Mouse (Mus musculus) lung, embryonic 15.5 days (tissue): ENCODE data around the gene 5830473C10Rik. TPM values are rescaled to one million over a fixed set of nuclear protein-coding genes. Genes with fewer than 3 reads are reported as not detected.

Experiments
- ATAC-seq: fragments of 200-750 bp; cut with Nextera tagmentation; 2 replicates; pipeline ENCODE4 v1.8.0; 2017; ENCODE audit warnings: moderate number of reproducible peaks, borderline replicate concordance; ENCODE audit not compliant: low FRiP score, low TSS enrichment; ENCODE audit errors: extremely low read depth
- H3K27ac ChIP-seq: fragments of 300-500 bp; sonication (generic); 2 replicates; pipeline ENCODE4 v1.5.1; 2015; ENCODE audit warnings: moderate library complexity, mild to moderate bottlenecking, inconsistent platforms
- H3K27me3 ChIP-seq: fragments of 300-500 bp; sonication (generic); 2 replicates; pipeline ENCODE4 v1.6.1; 2015; ENCODE audit warnings: inconsistent platforms
- H3K36me3 ChIP-seq: fragments of 300-500 bp; sonication (generic); 2 replicates; pipeline ENCODE4 v1.6.1; 2015; ENCODE audit warnings: inconsistent platforms
- H3K4me1 ChIP-seq: fragments of 300-500 bp; sonication (generic); 2 replicates; pipeline ENCODE4 v1.6.1; 2015; ENCODE audit warnings: inconsistent platforms
- H3K4me2 ChIP-seq: fragments of 300-500 bp; sonication (generic); 2 replicates; pipeline ENCODE4 v1.6.1; 2015; ENCODE audit warnings: inconsistent platforms, mild to moderate bottlenecking, moderate library complexity
- H3K4me3 ChIP-seq: fragments of 300-500 bp; sonication (generic); 2 replicates; pipeline ENCODE4 v1.5.1; 2015; ENCODE audit warnings: mild to moderate bottlenecking, inconsistent platforms
- H3K9ac ChIP-seq: fragments of 300-500 bp; sonication (generic); 2 replicates; pipeline ENCODE4 v1.6.1; 2015; ENCODE audit warnings: inconsistent platforms
- H3K9me3 ChIP-seq: fragments of 300-500 bp; sonication (generic); 2 replicates; pipeline ENCODE4 v1.6.1; 2016; ENCODE audit warnings: inconsistent platforms
- WGBS: fragments of 180-500 bp; shearing (Covaris S2); methylation state at CpG from one replicate; pipeline ENCODE4 v1.1.7; 2015; 5-methylcytosine and 5-hydroxymethylcytosine counted together
- polyA plus RNA-seq: library from polyadenylated mRNA; unstranded; fragments of >200 nt; fragmentation: Nextera tagmentation; extraction: Ambion mirVana; gene quantifications from 2 replicates; pipeline ENCODE4 v1.2.1, GENCODE M21; 2015

Gene 5830473C10Rik
- polyA plus RNA-seq, 1 experiment from 2014 or later = 0.09 TPM

GRCm38 (mm10) chr5:90628011-90628410 lies 67.1 kb downstream of the 5830473C10Rik start:
- H3K27ac ChIP-seq = no peak overlapping the region
- no peaks in the 10 kb centered on the region for H3K9me3 ChIP-seq
- no peaks in the 10 kb centered on the region for H3K36me3 ChIP-seq
- no peak for ATAC-seq
- H3K4me1 ChIP-seq = no peaks in the 10 kb centered on the region
- H3K9ac ChIP-seq = no peak overlapping the region
- H3K4me2 ChIP-seq = no peak overlapping the region
- 71% methylated on average over 3 of the region's 3 CpGs for WGBS
- no peak overlapping the region for H3K4me3 ChIP-seq
- H3K27me3 ChIP-seq = no peaks in the 10 kb centered on the region

DNA sequence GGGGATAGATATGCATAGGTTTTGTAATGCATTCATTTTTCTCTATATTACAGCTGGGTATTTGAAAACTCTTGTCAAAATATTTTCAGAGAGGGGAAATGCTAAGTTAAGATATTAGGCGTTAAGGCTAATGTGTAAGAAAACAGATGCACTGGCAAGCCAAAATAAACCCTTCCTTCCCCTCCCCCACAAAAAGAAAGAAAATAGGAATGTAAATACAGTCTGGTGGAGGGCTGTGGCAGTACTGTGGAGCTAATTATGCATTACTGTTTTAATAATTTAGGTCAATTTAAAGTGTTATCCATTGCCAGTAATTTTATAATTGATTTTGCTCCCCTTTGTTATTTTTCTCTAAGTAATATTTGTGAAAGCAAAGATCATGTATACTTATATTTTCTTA lies 67.6 kb downstream of the 5830473C10Rik start:
- Histone ChIP-seq H3K9ac (no peak overlapping the region), H3K36me3 (no peaks in the 10 kb centered on the region), H3K27ac (no peak overlapping the region), H3K27me3 (no peaks in the 10 kb centered on the region), H3K4me1 (no peaks in the 10 kb centered on the region), H3K9me3 (no peaks in the 10 kb centered on the region), H3K4me2 (no peak overlapping the region), H3K4me3 (no peak overlapping the region)
- 44% methylated on average over 1 of the region's 1 CpGs for WGBS
- ATAC-seq = no peak

DNA sequence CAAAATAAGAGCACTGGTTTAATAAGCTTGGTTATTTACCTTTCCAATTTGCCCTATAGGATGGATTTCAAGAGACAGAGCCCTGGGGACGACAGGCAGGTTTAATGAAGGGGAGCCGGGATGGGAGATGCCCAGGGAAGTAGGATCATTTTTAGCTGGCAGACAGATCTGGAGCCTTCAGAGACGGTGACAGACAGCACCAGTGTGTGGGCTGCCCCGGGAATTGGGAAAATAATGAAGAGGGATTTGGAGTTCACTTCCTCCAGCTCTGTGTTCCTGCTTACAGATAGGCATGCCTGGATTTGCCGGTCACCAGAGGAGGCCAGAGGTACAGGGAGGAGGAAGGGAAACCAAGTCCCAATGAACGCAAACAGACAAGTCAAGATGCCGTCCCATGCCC lies 74.0 kb downstream of the 5830473C10Rik start:
- no peak overlapping the region for H3K9ac ChIP-seq
- no peaks in the 10 kb centered on the region for H3K27me3 ChIP-seq
- no peaks in the 10 kb centered on the region for H3K9me3 ChIP-seq
- no peak overlapping the region for H3K4me2 ChIP-seq
- ATAC-seq = no peak
- WGBS = 79% methylated on average over 7 of the region's 7 CpGs
- no peaks in the 10 kb centered on the region for H3K4me1 ChIP-seq
- H3K36me3 ChIP-seq = no peaks in the 10 kb centered on the region
- no peak overlapping the region for H3K4me3 ChIP-seq
- no peak overlapping the region for H3K27ac ChIP-seq

DNA sequence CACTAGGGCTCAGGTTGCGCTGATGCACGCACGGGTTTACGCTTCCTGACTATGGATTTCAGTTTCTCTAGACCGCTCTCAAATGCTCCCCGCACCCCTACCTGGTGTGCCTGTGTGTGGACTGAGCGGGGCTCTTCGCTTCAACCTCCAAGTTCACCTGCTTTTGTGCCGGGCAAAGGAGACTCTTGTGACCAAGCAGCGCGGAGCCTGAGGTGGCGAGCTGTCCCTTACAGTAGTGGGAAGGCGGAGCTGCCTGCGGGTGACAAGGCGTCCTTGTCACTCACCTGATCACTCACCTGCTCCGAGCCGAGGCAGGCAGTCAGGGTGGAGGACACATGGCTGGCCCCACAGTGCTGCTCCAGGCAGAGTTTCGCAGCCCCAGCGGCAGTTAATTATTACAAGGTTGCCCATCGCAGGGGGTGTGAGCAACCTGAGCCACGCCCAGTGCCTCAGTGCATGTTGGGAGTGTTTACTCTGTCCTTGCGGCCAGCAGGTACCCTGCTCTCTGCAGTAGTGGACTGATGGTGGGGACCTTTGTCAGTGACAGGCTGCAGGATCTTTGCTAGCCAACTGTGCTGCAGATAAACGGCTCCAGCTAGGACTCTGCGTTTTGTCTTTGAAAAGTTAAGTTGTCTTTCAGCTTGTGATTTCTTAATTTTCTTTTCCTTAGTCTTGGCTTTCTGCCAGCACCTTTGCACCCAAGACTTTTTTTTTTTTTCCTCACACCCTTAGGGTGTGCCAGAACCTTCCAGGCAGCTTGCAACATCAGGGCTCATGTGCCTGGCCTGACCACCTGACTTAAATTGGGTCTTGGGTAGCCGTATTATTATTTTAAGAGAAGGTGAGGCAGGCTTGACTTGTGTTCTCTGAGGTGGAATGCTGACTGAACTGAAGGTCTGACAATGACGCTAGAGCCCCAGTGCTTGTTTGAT lies 79.6 kb downstream of the 5830473C10Rik start, which contains the start of gene Rassf6:
Gene Rassf6, minus strand, starts transcription at position 372 of the 932 bp plus-strand sequence.
- no peaks in the 10 kb centered on the region for H3K9me3 ChIP-seq
- H3K4me1 ChIP-seq = peaks cover 12% of the 10 kb centered on the region
- H3K36me3 ChIP-seq = no peaks in the 10 kb centered on the region
- H3K4me2 ChIP-seq = peak within 1 kb of the TSS; percentile 65
- peak; percentile 91 for ATAC-seq
- peak within 1 kb of the TSS; percentile 40 for H3K4me3 ChIP-seq
- H3K27ac ChIP-seq = peak within 1 kb of the TSS; percentile 49; the same call in 1 of the 2 replicates
- H3K27me3 ChIP-seq = no peaks in the 10 kb centered on the region
- 7% methylated on average over 26 of the region's 26 CpGs for WGBS
- peak within 1 kb of the TSS; percentile 31 for H3K9ac ChIP-seq

GRCm38 (mm10) chr5:90641218-90641610 lies 80.3 kb downstream of the 5830473C10Rik start:
- 40% methylated on average over 10 of the region's 10 CpGs for WGBS
- H3K27ac ChIP-seq = no peak overlapping the region
- H3K4me2 ChIP-seq = peak overlapping the region; percentile 65; the same call in 1 of the 2 replicates
- H3K4me1 ChIP-seq = peaks cover 12% of the 10 kb centered on the region
- H3K27me3 ChIP-seq = no peaks in the 10 kb centered on the region
- no peak overlapping the region for H3K4me3 ChIP-seq
- 0 out of 2 replicates have a peak, but pooled peaks have one; percentile 8 for ATAC-seq
- no peak overlapping the region for H3K9ac ChIP-seq
- no peaks in the 10 kb centered on the region for H3K36me3 ChIP-seq
- no peaks in the 10 kb centered on the region for H3K9me3 ChIP-seq

- Histone ChIP-seq H3K9me3 (no peaks in the 10 kb centered on the region), H3K4me3 (no peak overlapping the region), H3K4me2 (no peak overlapping the region), H3K9ac (no peak overlapping the region), H3K27ac (no peak overlapping the region), H3K4me1 (peaks cover 8% of the 10 kb centered on the region), H3K36me3 (no peaks in the 10 kb centered on the region), H3K27me3 (no peaks in the 10 kb centered on the region)
- ATAC-seq = no peak
- WGBS = 36% methylated on average over 3 of the region's 3 CpGs
Observed at GRCm38 (mm10) chr5:90645579-90645978, 84.7 kb downstream of the 5830473C10Rik start.

DNA sequence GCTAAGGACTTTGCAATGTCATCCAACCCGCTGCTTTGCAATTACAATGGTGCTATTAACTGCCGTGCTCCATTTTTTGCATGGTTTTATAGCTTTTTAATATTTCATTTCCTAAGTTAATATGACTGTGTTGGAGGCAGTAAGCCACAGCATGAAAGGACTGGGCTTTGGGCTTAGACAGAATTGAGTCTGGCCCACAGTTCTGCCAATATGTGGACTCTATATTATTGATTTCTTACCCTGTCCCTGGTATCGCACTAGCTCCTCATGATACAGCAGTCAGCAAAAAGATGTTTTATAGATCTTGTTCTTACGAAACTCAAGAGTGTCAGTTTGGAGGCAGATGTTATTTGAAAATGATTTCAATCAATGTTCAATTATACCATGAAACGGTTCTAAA lies 85.5 kb downstream of the 5830473C10Rik start:
- H3K4me3 ChIP-seq = no peak overlapping the region
- no peak for ATAC-seq
- H3K36me3 ChIP-seq = no peaks in the 10 kb centered on the region
- H3K9ac ChIP-seq = no peak overlapping the region
- no peak overlapping the region for H3K27ac ChIP-seq
- H3K4me1 ChIP-seq = peaks cover 6% of the 10 kb centered on the region; the same call in 1 of the 2 replicates
- no peaks in the 10 kb centered on the region for H3K9me3 ChIP-seq
- no peak overlapping the region for H3K4me2 ChIP-seq
- 81% methylated on average over 5 of the region's 5 CpGs for WGBS
- H3K27me3 ChIP-seq = no peaks in the 10 kb centered on the region

Other genes with a start within 250 kb of the 5830473C10Rik start
- gene Ankrd17, start 194.5 kb upstream of the 5830473C10Rik start, polyA plus RNA-seq = 20.4 and 21.6 TPM in 2 replicates
- 5.2 and 7.1 TPM in 2 replicates for gene Gm9958, start 193.9 kb upstream of the 5830473C10Rik start, polyA plus RNA-seq
- 5.7 and 27.9 TPM in 2 replicates for gene Alb, start 100.2 kb upstream of the 5830473C10Rik start, polyA plus RNA-seq
- gene Afp, start 70.4 kb upstream of the 5830473C10Rik start, polyA plus RNA-seq = 12.8 and 64.9 TPM in 2 replicates
- 0.07 and 0.10 TPM in 2 replicates for gene Afm, start 42.2 kb upstream of the 5830473C10Rik start, polyA plus RNA-seq
- gene Rassf6, start 79.5 kb downstream of the 5830473C10Rik start, polyA plus RNA-seq = 3.8 and 4.2 TPM in 2 replicates
- 0.20 TPM in 1 of 2 replicates, not detected in the other for gene Cxcl5, start 198.3 kb downstream of the 5830473C10Rik start, polyA plus RNA-seq
- gene Ppbp, start 207.4 kb downstream of the 5830473C10Rik start, polyA plus RNA-seq = 5.0 and 7.8 TPM in 2 replicates
- 61.8 and 66.5 TPM in 2 replicates for gene Pf4, start 211.3 kb downstream of the 5830473C10Rik start, polyA plus RNA-seq
- 0.20 TPM in 1 of 2 replicates, not detected in the other for gene Cxcl3, start 225.0 kb downstream of the 5830473C10Rik start, polyA plus RNA-seq
- 13.4 and 14.1 TPM in 2 replicates for gene Cxcl15, start 233.4 kb downstream of the 5830473C10Rik start, polyA plus RNA-seq